Mouse (Mus musculus) regulatory T cell (primary cell): Measurements from ENCODE around the gene Tmcc3.

Experiments used
- in situ Hi-C: fragments of 300-600 bp; cut with MboI, MseI; formaldehyde crosslinking; loops from one replicate; pipeline ENCODE4 v1.15.1; 2025; ENCODE audit warnings: high pct_unique_total_duplicates

Tmcc3 gene

GRCm38 (mm10) chr10:94466313-94466712, 154.6 kb downstream of the Tmcc3 start:
- in situ Hi-C loops: no loop called here

- in situ Hi-C loops: loop anchor here (10.0 kb wide), 1 partner anchor 1593 kb away; no protein-coding TSS in a partner anchor
Measured at GRCm38 (mm10) chr10:94471487-94471886, 159.7 kb downstream of the Tmcc3 start.

- in situ Hi-C loops: loop anchor here (10.0 kb wide), 1 partner anchor 1591 kb away; no protein-coding TSS in a partner anchor
Measured at GRCm38 (mm10) chr10:94473501-94473900, 161.8 kb downstream of the Tmcc3 start.

GRCm38 (mm10) chr10:94474185-94474584, 162.4 kb downstream of the Tmcc3 start:
- in situ Hi-C loops: loop anchor here (10.0 kb wide), 1 partner anchor 1591 kb away; no protein-coding TSS in a partner anchor

GRCm38 (mm10) chr10:94477366-94478225, 165.8 kb downstream of the Tmcc3 start:
- in situ Hi-C loops: loop anchor here (10.0 kb wide), 1 partner anchor 1587 kb away; no protein-coding TSS in a partner anchor

GRCm38 (mm10) chr10:94479646-94480045, 167.9 kb downstream of the Tmcc3 start:
- in situ Hi-C loops: loop anchor here (10.0 kb wide), 1 partner anchor 1585 kb away; no protein-coding TSS in a partner anchor

- in situ Hi-C loops: no loop called here
Measured at GRCm38 (mm10) chr10:94480380-94481101, 168.8 kb downstream of the Tmcc3 start.

GRCm38 (mm10) chr10:94481613-94482012, 169.9 kb downstream of the Tmcc3 start:
- in situ Hi-C loops: no loop called here

GRCm38 (mm10) chr10:94486179-94486578, 174.4 kb downstream of the Tmcc3 start:
- in situ Hi-C loops: no loop called here

- in situ Hi-C loops: no loop called here
Measured at GRCm38 (mm10) chr10:94489509-94489908, 177.8 kb downstream of the Tmcc3 start.

- in situ Hi-C loops: no loop called here
Measured at GRCm38 (mm10) chr10:94491006-94491405, 179.3 kb downstream of the Tmcc3 start.

- in situ Hi-C loops: no loop called here
Measured at GRCm38 (mm10) chr10:94494403-94494846, 182.7 kb downstream of the Tmcc3 start.

- in situ Hi-C loops: no loop called here
Measured at GRCm38 (mm10) chr10:94495496-94496235, 183.9 kb downstream of the Tmcc3 start.

GRCm38 (mm10) chr10:94496826-94497440, 185.2 kb downstream of the Tmcc3 start:
- in situ Hi-C loops: no loop called here

- in situ Hi-C loops: no loop called here
Measured at GRCm38 (mm10) chr10:94500210-94500876, 188.6 kb downstream of the Tmcc3 start.

- in situ Hi-C loops: no loop called here
Measured at GRCm38 (mm10) chr10:94500877-94501273, 189.1 kb downstream of the Tmcc3 start.

GRCm38 (mm10) chr10:94501796-94502195, 190.0 kb downstream of the Tmcc3 start:
- in situ Hi-C loops: no loop called here

GRCm38 (mm10) chr10:94505248-94505772, 193.6 kb downstream of the Tmcc3 start:
- in situ Hi-C loops: no loop called here

- in situ Hi-C loops: no loop called here
Measured at GRCm38 (mm10) chr10:94508863-94509262, 197.1 kb downstream of the Tmcc3 start.

GRCm38 (mm10) chr10:94512771-94513170, 201.0 kb downstream of the Tmcc3 start:
- in situ Hi-C loops: no loop called here
